Mouse (Mus musculus): ENCODE measurements at regions not wholly inside any gene's neighbourhood (a gene's known extent, or its start where the extent isn't known, plus 50 kb on each side); places are given as distances from the start of the nearest gene placed in this dataset.

- H3K36me3 ChIP-seq (ENCODE audit: insufficient read depth, low read length), result no peaks in the 10 kb centered on the region
- no peak overlapping the region for H3K27ac ChIP-seq
- no peaks in the 10 kb centered on the region for H3K9me3 ChIP-seq (replicated peaks; ENCODE audit: low read length)
- no peak overlapping the region for H3K9ac ChIP-seq (ENCODE audit: low read depth, low read length)
- H3K4me1 ChIP-seq (replicated peaks; ENCODE audit: insufficient read depth, low read length), result no peaks in the 10 kb centered on the region
- no peak overlapping the region for H3K4me2 ChIP-seq (ENCODE audit: low read length)
- WGBS, result 85% methylated on average over 4 of the region's 4 CpGs
- DNase-seq (ENCODE audit: low spot score), result no peak
- TF ChIP-seq CTCF (IDR thresholded peaks at IDR 0.05; ENCODE audit: low read depth), result no peak
- H3K27me3 ChIP-seq (ENCODE audit: insufficient read depth, low read length), result no peaks in the 10 kb centered on the region
- ATAC-seq (replicated peaks; ENCODE audit: low FRiP score, low read depth), result no peak
- H3K4me3 ChIP-seq (replicated peaks; ENCODE audit: low read depth, low read length), result no peak overlapping the region
Observed at GRCm38 (mm10) chr19:52448931-52449330, 184.8 kb downstream of the Ins1 start.

DNA sequence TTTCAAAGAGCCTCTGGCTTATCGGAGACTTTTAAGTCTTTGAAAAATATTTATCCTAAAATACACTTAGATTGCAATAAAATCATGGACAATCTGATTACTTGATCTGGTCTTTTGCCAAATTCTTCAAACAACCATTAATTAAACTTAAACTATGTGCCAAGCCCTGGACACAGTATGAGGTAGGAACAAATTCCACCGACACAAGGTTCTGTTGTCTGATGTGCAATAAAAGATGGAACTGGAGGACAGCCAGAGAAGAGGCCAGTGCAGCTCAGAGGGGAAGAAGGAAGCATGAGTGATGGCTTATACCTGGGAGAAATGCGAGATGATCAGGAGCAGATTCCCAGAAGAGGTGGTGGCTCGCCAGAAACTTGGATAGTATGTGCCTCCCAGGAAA, 185.3 kb downstream of the Ins1 start:
- no peak for TF ChIP-seq CTCF (IDR thresholded peaks at IDR 0.05; ENCODE audit: low read depth)
- H3K4me2 ChIP-seq (ENCODE audit: low read length), result no peak overlapping the region
- ATAC-seq (replicated peaks; ENCODE audit: low FRiP score, low read depth), result no peak
- H3K36me3 ChIP-seq (ENCODE audit: insufficient read depth, low read length), result no peaks in the 10 kb centered on the region
- H3K4me1 ChIP-seq (replicated peaks; ENCODE audit: insufficient read depth, low read length), result no peaks in the 10 kb centered on the region
- H3K27me3 ChIP-seq (ENCODE audit: insufficient read depth, low read length), result no peaks in the 10 kb centered on the region
- no peaks in the 10 kb centered on the region for H3K9me3 ChIP-seq (replicated peaks; ENCODE audit: low read length)
- DNase-seq (ENCODE audit: low spot score), result no peak
- no peak overlapping the region for H3K9ac ChIP-seq (ENCODE audit: low read depth, low read length)
- H3K4me3 ChIP-seq (replicated peaks; ENCODE audit: low read depth, low read length), result no peak overlapping the region
- H3K27ac ChIP-seq, result no peak overlapping the region
- WGBS, result 58% methylated on average over 4 of the region's 4 CpGs
